Mouse (Mus musculus) liver, embryonic 16.5 days (tissue): ENCODE measurements around the gene Ppp2r1b. TPM values are rescaled to one million over a fixed set of nuclear protein-coding genes. Genes with fewer than 3 reads are reported as not detected.
"Not testable (repeated sequence)": the region's sequence is repeated elsewhere in the genome, so short reads cannot be mapped to it uniquely, and the experiment has no call there.

Source experiments
- ATAC-seq: fragments of 200-750 bp; cut with Nextera tagmentation; 2 replicates; pipeline ENCODE4 v1.8.0; 2017; ENCODE audit warnings: low read depth, mild to moderate bottlenecking, moderate number of reproducible peaks, moderate library complexity
- H3K27ac ChIP-seq: fragments of 300-500 bp; sonication (generic); 2 replicates; pipeline ENCODE4 v1.5.1; 2014; ENCODE audit warnings: mild to moderate bottlenecking, low read length
- H3K27me3 ChIP-seq: fragments of 300-500 bp; sonication (generic); 2 replicates; pipeline ENCODE4 v1.6.1; 2014; ENCODE audit warnings: low read depth, low read length, mixed read lengths; ENCODE audit not compliant: control insufficient read depth, insufficient read depth
- H3K36me3 ChIP-seq: fragments of 300-500 bp; sonication (generic); 2 replicates; pipeline ENCODE4 v1.6.1; 2014; ENCODE audit warnings: mild to moderate bottlenecking; ENCODE audit not compliant: control insufficient read depth, insufficient read depth
- H3K4me1 ChIP-seq: fragments of 300-500 bp; sonication (generic); 2 replicates; pipeline ENCODE4 v1.6.1; 2014; ENCODE audit warnings: low read depth, low read length, mixed read lengths; ENCODE audit not compliant: control insufficient read depth
- H3K4me2 ChIP-seq: fragments of 300-500 bp; sonication (generic); 2 replicates; pipeline ENCODE4 v1.6.1; 2014; ENCODE audit warnings: low read depth, low read length, mixed read lengths
- H3K4me3 ChIP-seq: fragments of 300-500 bp; sonication (generic); 2 replicates; pipeline ENCODE4 v1.5.1; 2014; ENCODE audit warnings: low read depth, mild to moderate bottlenecking, low read length
- H3K9ac ChIP-seq: fragments of 300-500 bp; sonication (generic); 2 replicates; pipeline ENCODE4 v1.6.1; 2014; ENCODE audit warnings: low read depth, low read length
- H3K9me3 ChIP-seq: fragments of 300-500 bp; sonication (generic); replicated peaks from 2 replicates; pipeline ENCODE4 v1.6.1; 2016; ENCODE audit warnings: low read length; ENCODE audit not compliant: control insufficient read depth
- WGBS: fragments of 180-500 bp; shearing (Covaris S2); extraction: QIAGEN DNeasy Blood & Tissue Kit; methylation state at CpG from one replicate; pipeline ENCODE4 v1.1.7; 2014; ENCODE audit not compliant: insufficient replicate concordance; 5-methylcytosine and 5-hydroxymethylcytosine counted together
- polyA plus RNA-seq: library from polyadenylated mRNA; unstranded; fragments of >200 nt; fragmentation: Nextera tagmentation; extraction: Ambion mirVana; gene quantifications from 2 replicates; pipeline ENCODE4 v1.2.1, GENCODE M21; 2015

Ppp2r1b gene
- polyA plus RNA-seq, 1 experiment from 2014 or later, result 59.4 TPM

DNA sequence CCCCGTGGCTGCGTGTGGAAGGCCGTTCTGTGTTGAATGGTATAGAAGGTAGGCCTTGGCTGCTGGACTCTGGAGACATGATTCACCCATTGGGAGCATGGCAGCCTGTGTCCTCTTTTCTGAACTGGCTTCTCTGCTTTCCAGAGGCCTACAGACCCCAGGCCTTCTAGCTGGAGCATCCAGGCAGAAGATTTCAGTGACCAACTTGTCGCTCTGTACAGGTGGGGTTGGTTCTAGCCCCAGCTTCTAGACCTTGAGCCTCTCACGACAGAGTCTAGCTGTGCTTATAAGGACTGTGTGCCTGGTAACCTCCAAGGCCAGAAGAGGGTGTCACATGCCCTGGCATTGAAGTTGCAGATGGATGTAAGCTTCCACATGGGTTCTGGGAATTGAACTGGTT, 13.6 kb upstream of the Ppp2r1b start:
- H3K27me3 ChIP-seq, result no peaks in the 10 kb centered on the region
- no peaks in the 10 kb centered on the region for H3K9me3 ChIP-seq
- H3K4me3 ChIP-seq, result no peak overlapping the region
- H3K9ac ChIP-seq, result no peak overlapping the region
- H3K4me1 ChIP-seq, result peaks cover 25% of the 10 kb centered on the region
- 85% methylated on average over 5 of the region's 5 CpGs for WGBS
- H3K4me2 ChIP-seq, result no peak overlapping the region
- peak overlapping the region; percentile 38; the same call in 1 of the 2 replicates for H3K27ac ChIP-seq
- ATAC-seq, result no peak
- no peaks in the 10 kb centered on the region for H3K36me3 ChIP-seq

DNA sequence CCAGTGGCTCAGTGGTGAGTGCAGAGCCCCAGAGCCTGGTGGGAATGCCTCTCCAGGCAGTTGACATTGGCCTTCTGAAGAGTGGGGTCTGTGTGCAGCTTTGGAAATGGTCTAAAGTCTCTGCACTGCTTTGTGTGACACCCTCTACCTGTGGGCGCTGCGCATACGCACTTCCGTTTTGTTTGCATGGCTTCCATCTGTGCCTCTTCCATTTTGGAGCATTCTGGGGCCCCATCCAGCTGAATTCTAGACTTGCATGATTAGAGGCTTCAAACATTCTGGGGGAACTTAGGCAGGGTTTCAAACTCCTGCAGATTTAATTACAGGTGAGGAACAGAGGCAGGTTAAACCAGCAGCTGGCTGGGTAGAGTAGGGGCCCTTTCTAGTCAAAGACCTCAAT, 12.9 kb upstream of the Ppp2r1b start:
- H3K9ac ChIP-seq, result 0 out of 2 replicates have a peak overlapping the region, but pooled peaks have one; percentile 12
- no peak overlapping the region for H3K4me2 ChIP-seq
- H3K27me3 ChIP-seq, result no peaks in the 10 kb centered on the region
- no peak overlapping the region for H3K4me3 ChIP-seq
- H3K4me1 ChIP-seq, result peaks cover 24% of the 10 kb centered on the region
- no peaks in the 10 kb centered on the region for H3K36me3 ChIP-seq
- WGBS, result 98% methylated on average over 4 of the region's 4 CpGs
- H3K27ac ChIP-seq, result peak overlapping the region; percentile 10; the same call in 1 of the 2 replicates
- H3K9me3 ChIP-seq, result no peaks in the 10 kb centered on the region
- no peak for ATAC-seq

DNA sequence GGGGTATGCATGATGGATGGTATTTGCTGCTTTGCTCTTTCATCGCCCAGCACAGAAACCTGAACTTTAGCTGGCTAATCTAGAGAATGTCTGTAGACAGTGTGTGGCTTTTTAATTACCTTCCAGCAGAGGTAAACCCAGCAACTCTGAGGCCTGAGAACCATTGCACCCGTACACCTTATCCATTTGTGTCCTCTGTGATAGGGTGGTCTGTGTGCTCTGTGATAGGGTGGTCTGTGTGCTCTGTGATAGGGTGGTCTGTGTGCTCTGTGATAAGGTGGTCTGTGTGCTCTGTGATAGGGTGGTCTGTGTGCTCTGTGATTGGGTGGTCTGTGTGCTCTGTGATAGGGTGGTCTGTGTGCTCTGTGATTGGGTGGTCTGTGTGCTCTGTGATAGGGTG, 12.5 kb upstream of the Ppp2r1b start:
- 46% methylated on average over 2 of the region's 2 CpGs for WGBS
- H3K4me3 ChIP-seq, H3K9me3 ChIP-seq, H3K4me2 ChIP-seq, H3K36me3 ChIP-seq, H3K27me3 ChIP-seq: not testable (repeated sequence)
- H3K4me1 ChIP-seq, result peaks cover 24% of the 10 kb centered on the region
- ATAC-seq, result peak; percentile 60
- 0 out of 2 replicates have a peak overlapping the region, but pooled peaks have one; percentile 12 for H3K9ac ChIP-seq
- H3K27ac ChIP-seq, result peak overlapping the region; percentile 10; the same call in 1 of the 2 replicates

DNA sequence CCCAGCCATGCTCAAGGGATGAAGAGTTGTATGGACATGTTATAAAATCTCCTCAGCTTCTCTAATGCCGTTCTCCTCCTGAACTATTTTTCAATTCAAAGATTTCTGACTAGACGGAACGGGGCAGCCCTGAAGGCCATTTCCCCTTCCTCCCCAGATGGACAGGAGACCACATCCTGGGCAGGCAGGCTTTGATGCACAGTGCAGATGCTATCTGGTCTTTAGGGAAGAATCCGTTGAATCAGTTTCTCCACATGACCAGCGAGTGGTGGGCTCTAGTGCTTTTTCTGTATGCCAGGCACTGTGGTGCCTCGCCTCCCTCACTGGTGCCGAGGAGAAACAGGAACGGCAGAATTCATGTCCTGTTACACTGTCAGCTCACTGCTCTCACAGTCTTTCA, 11.3 kb upstream of the Ppp2r1b start:
- Histone ChIP-seq H3K9ac (no peak overlapping the region), H3K4me1 (peaks cover 24% of the 10 kb centered on the region), H3K9me3 (no peaks in the 10 kb centered on the region), H3K36me3 (no peaks in the 10 kb centered on the region), H3K27me3 (no peaks in the 10 kb centered on the region), H3K27ac (peak overlapping the region; percentile 31; the same call in 1 of the 2 replicates), H3K4me3 (no peak overlapping the region), H3K4me2 (no peak overlapping the region)
- 45% methylated on average over 8 of the region's 8 CpGs for WGBS
- no peak for ATAC-seq

DNA sequence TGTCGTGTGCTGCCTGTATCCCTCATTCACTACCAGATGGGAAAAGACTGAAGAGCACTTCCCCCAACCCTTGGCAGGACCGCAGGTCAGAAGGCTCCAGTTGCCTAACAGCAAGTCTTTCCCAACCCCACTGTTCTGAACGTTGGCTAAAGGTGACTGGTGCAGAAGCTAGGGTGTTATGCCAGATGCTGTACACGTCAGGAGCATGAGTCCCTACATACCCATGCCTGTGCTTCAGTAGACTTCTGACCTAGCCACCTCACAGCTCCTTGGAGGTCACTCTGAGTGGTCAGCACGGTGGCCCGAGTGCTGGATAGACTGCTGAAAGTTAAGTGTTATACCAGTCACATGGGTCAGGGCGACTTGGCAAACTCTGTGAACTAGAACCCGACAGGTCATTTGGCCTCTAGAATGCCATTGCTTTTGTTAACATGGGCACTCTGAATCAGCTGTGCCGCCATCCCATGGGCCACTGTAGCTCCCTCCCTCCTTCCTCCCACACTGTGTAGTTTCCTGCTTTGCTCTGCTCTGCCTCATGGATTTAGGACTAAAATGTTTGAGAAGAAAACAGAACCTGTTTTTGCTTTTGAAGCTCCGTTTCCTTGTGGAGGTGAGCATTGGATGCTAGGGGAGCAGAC, 9.9 kb upstream of the Ppp2r1b start:
- Histone ChIP-seq H3K4me2 (no peak overlapping the region), H3K36me3 (no peaks in the 10 kb centered on the region), H3K4me1 (peaks cover 24% of the 10 kb centered on the region), H3K27me3 (no peaks in the 10 kb centered on the region), H3K4me3 (no peak overlapping the region), H3K9me3 (no peaks in the 10 kb centered on the region), H3K9ac (0 out of 2 replicates have a peak overlapping the region, but pooled peaks have one; percentile 12), H3K27ac (peak overlapping the region; percentile 25; the same call in 1 of the 2 replicates)
- WGBS, result 75% methylated on average over 10 of the region's 10 CpGs
- peak; percentile 66 for ATAC-seq

DNA sequence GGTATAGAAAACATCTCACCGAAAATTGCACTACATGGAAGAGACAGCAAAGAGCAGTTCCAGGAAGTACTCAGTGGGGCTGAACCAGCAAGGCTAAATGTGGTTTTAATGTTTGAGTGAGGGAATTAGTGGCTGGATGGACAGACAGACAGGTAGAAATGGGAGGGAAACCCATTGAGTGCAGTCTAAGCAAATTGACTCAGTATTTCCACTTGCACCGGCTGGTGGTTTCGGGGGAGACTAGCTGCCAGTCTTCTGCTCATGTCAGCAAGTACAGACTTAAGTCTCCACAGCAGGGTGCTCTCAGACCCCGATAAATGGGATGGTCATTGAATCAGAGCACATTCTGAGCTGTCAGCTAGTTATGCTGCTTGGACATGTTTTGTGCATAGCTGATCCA, 9.0 kb upstream of the Ppp2r1b start:
- peak overlapping the region; percentile 30; the same call in 1 of the 2 replicates for H3K27ac ChIP-seq
- no peak overlapping the region for H3K4me3 ChIP-seq
- H3K36me3 ChIP-seq, result no peaks in the 10 kb centered on the region
- no peak for ATAC-seq
- WGBS, result 76% methylated on average over 4 of the region's 4 CpGs
- H3K27me3 ChIP-seq, result no peaks in the 10 kb centered on the region
- no peak overlapping the region for H3K4me2 ChIP-seq
- H3K9ac ChIP-seq, result no peak overlapping the region
- H3K4me1 ChIP-seq, result peaks cover 26% of the 10 kb centered on the region
- H3K9me3 ChIP-seq, result no peaks in the 10 kb centered on the region

DNA sequence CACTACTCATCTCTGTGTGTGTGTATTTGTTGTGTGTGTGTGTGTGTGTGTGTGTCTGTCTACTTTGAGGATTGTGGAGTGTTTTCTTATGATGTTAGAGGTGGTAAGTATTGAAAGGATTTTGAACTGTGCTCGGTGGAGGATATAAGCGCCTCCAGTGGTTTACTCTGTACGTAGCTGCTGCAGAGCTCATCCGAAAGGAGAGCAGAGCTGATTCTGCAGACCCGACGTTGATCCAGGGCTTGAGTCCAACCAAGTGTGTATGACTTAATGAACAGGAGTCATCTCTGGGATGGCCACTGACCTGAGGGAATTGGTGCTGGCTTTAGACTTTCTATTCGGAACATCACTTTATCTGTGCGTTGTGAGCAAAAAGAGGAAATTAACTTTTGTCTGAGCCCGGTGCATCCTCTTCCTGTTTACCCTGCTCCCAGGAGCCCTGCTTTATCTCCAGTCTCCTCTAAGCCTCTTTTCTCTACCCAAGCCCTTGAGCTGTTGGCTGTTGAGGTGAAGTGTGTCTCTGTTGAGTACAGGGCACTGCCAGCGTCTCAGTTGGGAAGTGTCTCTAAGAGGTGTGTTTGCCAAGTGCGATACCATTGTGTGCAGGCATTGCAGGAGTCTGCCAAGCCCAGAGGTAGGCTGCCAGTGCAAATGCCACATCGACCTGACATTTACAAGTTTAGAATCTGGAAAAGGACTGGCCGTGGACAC, 3.9 kb upstream of the Ppp2r1b start:
- no peaks in the 10 kb centered on the region for H3K27me3 ChIP-seq
- H3K9ac ChIP-seq, result no peak overlapping the region
- WGBS, result 33% methylated on average over 13 of the region's 13 CpGs
- H3K9me3 ChIP-seq, result no peaks in the 10 kb centered on the region
- peaks cover 6% of the 10 kb centered on the region; the same call in 1 of the 2 replicates for H3K4me1 ChIP-seq
- peak overlapping the region; percentile 33; the same call in 1 of the 2 replicates for H3K27ac ChIP-seq
- 0 out of 2 replicates have a peak, but pooled peaks have one; percentile 32 for ATAC-seq
- H3K4me3 ChIP-seq, result peak overlapping the region; percentile 9; the same call in 1 of the 2 replicates
- 0 out of 2 replicates have a peak overlapping the region, but pooled peaks have one; percentile 30 for H3K4me2 ChIP-seq
- H3K36me3 ChIP-seq, result no peaks in the 10 kb centered on the region

DNA sequence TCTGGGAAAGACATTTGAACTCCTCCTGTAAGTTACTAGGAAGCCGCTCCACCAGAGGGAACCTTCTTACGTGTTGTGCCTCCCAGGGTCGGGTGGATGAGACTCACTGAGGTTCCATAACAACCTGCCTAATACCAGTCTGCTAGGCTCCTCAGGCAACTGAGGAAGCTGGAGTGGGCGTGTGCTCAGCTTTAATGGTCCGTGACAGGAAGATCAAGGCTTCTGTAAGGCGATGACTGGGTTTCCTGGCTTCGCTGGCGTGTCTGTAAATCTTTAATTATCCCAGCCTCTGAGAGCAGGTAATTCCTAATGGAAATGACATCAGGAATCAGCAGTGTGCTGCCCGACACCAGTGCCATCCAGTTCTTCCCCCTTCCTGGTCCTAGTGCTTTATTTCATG, 446 bp downstream of the Ppp2r1b start:
- no peaks in the 10 kb centered on the region for H3K36me3 ChIP-seq
- H3K27ac ChIP-seq, result no peak overlapping the region
- ATAC-seq, result no peak
- no peaks in the 10 kb centered on the region for H3K27me3 ChIP-seq
- H3K9me3 ChIP-seq, result no peaks in the 10 kb centered on the region
- H3K4me2 ChIP-seq, result no peak overlapping the region
- WGBS, result 64% methylated on average over 9 of the region's 9 CpGs
- H3K4me3 ChIP-seq, result no peak overlapping the region
- peaks cover 31% of the 10 kb centered on the region for H3K4me1 ChIP-seq
- no peak overlapping the region for H3K9ac ChIP-seq

DNA sequence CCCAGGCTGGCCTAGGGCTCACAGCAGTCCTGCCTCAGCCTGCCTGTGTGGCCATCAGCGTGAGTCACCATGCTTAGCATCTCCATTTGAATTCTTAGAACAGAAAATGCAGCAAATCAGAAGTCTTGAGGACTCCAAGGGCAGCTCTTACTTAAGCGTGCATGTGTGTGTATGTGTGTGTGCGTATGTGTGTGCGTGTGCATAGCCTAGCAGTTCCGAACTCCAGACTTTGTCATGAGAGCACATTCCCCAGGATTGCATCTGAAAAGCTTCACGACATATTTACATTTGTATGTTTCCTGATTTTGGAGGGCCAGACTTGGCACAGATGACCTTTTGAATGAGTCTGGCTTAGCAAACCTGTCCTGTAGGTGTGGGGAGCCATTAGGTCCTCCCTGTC, 2.0 kb downstream of the Ppp2r1b start:
- peaks cover 33% of the 10 kb centered on the region for H3K4me1 ChIP-seq
- no peaks in the 10 kb centered on the region for H3K36me3 ChIP-seq
- no peak overlapping the region for H3K4me3 ChIP-seq
- no peaks in the 10 kb centered on the region for H3K27me3 ChIP-seq
- 0 out of 2 replicates have a peak overlapping the region, but pooled peaks have one; percentile 1 for H3K27ac ChIP-seq
- H3K9me3 ChIP-seq, result no peaks in the 10 kb centered on the region
- 88% methylated on average over 6 of the region's 6 CpGs for WGBS
- H3K9ac ChIP-seq, result no peak overlapping the region
- no peak for ATAC-seq
- no peak overlapping the region for H3K4me2 ChIP-seq
